Mouse (Mus musculus) hindbrain, embryonic 12.5 days (tissue): ENCODE measurements around the gene Klhl28. TPM values are rescaled to one million over a fixed set of nuclear protein-coding genes. Genes with fewer than 3 reads are reported as not detected.

Source experiments
- ATAC-seq: fragments of 200-750 bp; cut with Nextera tagmentation; 2 replicates; pipeline ENCODE4 v1.8.0; 2017; ENCODE audit warnings: moderate TSS enrichment; ENCODE audit not compliant: low FRiP score
- H3K27ac ChIP-seq: fragments of 300-500 bp; sonication (generic); 2 replicates; pipeline ENCODE4 v1.5.1; 2016; ENCODE audit warnings: mild to moderate bottlenecking
- H3K27me3 ChIP-seq: fragments of 300-500 bp; sonication (generic); 2 replicates; pipeline ENCODE4 v1.6.1; 2016; ENCODE audit warnings: mild to moderate bottlenecking
- H3K36me3 ChIP-seq: fragments of 300-500 bp; sonication (generic); 2 replicates; pipeline ENCODE4 v1.6.1; 2016; ENCODE audit warnings: mild to moderate bottlenecking
- H3K4me1 ChIP-seq: fragments of 300-500 bp; sonication (generic); 2 replicates; pipeline ENCODE4 v1.6.1; 2016
- H3K4me2 ChIP-seq: fragments of 300-500 bp; sonication (generic); replicated peaks from 2 replicates; pipeline ENCODE4 v1.6.1; 2016; ENCODE audit warnings: mild to moderate bottlenecking
- H3K4me3 ChIP-seq: fragments of 300-500 bp; sonication (generic); 2 replicates; pipeline ENCODE4 v1.5.1; 2016; ENCODE audit warnings: mild to moderate bottlenecking
- H3K9ac ChIP-seq: fragments of 300-500 bp; sonication (generic); 2 replicates; pipeline ENCODE4 v1.6.1; 2016; ENCODE audit warnings: mild to moderate bottlenecking, moderate library complexity
- H3K9me3 ChIP-seq: fragments of 300-500 bp; sonication (generic); replicated peaks from 2 replicates; pipeline ENCODE4 v1.6.1; 2016; ENCODE audit warnings: mild to moderate bottlenecking
- WGBS: fragments of 180-500 bp; shearing (Covaris S2); methylation state at CpG from one replicate; pipeline ENCODE4 v1.1.7; 2016; 5-methylcytosine and 5-hydroxymethylcytosine counted together
- polyA plus RNA-seq: library from polyadenylated mRNA; unstranded; fragments of >200 nt; fragmentation: Nextera tagmentation; extraction: Ambion mirVana; gene quantifications from 2 replicates; pipeline ENCODE4 v1.2.1, GENCODE M21; 2016

Gene Klhl28
- polyA plus RNA-seq: 22.2 and 23.1 TPM in 2 replicates

DNA sequence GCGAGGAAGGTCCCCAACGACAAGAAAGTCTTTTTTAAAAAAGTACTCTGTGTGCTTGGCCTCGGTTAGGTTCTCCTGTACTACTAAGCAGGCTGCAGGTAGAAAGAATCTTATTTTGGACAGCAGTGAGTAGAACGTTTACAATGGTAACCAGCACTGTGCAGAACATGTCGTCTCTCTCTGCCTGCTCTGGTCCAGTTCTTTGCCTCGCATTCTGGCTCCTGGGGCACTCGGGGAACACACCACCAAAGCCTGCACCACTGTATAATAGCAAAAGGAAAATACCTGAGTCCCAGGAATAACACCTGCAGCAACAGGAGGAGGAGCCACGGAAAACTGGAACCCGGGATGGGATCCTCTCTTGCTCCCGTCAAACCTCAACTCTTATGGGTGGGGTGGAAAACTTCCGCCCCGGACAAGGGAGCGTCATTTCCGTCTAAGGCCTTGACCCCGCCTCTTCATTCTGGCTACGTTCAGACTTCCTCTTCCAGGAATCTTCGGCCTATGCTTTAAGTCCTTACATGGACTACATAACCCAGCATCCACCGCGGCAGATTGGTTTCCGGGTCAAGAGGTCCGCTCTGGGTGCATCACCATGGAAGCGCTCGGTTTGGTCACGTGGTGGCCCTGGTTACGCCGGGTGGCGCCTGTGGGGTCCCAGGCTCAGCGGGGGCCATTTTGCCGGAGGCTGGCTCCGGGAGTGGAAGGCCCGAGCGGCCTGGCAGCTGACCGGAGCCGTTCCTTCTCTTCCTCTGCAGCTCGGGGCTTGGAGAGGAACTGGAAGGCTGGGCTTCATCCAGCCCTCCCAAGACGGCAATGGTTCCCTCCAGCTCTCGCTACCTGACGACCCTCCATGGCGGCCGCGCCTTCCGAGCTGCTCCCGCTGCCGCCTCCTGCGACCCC lies at the start of gene Klhl28, which contains the start of gene Togaram1:
Klhl28 (minus strand) TSS at position 411 of the 903 bp plus-strand sequence.
Togaram1 (plus strand) TSS at position 681 of the 903 bp plus-strand sequence.
- H3K27me3 ChIP-seq: no peaks in the 10 kb centered on the region
- peak within 1 kb of the TSS; percentile 86 for H3K27ac ChIP-seq
- H3K36me3 ChIP-seq: no peaks in the 10 kb centered on the region
- ATAC-seq: peak; percentile 99
- H3K4me3 ChIP-seq: peak within 1 kb of the TSS; percentile 85
- peak within 1 kb of the TSS; percentile 94 for H3K9ac ChIP-seq
- WGBS: under 1% methylated on average over 45 of the region's 45 CpGs
- peak within 1 kb of the TSS; percentile 95 for H3K4me2 ChIP-seq
- H3K9me3 ChIP-seq: no peaks in the 10 kb centered on the region
- peaks cover 30% of the 10 kb centered on the region for H3K4me1 ChIP-seq

- Histone ChIP-seq H3K4me2 (no peak overlapping the region), H3K27ac (no peak overlapping the region), H3K27me3 (no peaks in the 10 kb centered on the region), H3K36me3 (peaks cover 58% of the 10 kb centered on the region), H3K9me3 (no peaks in the 10 kb centered on the region), H3K4me1 (no peaks in the 10 kb centered on the region), H3K9ac (no peak overlapping the region), H3K4me3 (no peak overlapping the region)
- whole genome bisulfite sequencing: 92% methylated on average over 3 of the region's 3 CpGs
- no peak for ATAC-seq
These were observed 42.4 kb upstream of the Klhl28 start for GRCm38 (mm10) chr12:65007725-65008124.

- H3K4me2 ChIP-seq: no peak overlapping the region
- 94% methylated on average over 1 of the region's 1 CpGs for WGBS
- H3K4me3 ChIP-seq: no peak overlapping the region
- H3K27me3 ChIP-seq: no peaks in the 10 kb centered on the region
- H3K4me1 ChIP-seq: peaks cover 2% of the 10 kb centered on the region
- no peak overlapping the region for H3K27ac ChIP-seq
- no peak overlapping the region for H3K9ac ChIP-seq
- no peaks in the 10 kb centered on the region for H3K9me3 ChIP-seq
- peaks cover 29% of the 10 kb centered on the region for H3K36me3 ChIP-seq
- no peak for ATAC-seq
These were observed 12.2 kb upstream of the Klhl28 start for GRCm38 (mm10) chr12:64977518-64977917.

GRCm38 (mm10) chr12:64976191-64976590 lies 10.9 kb upstream of the Klhl28 start:
- Histone ChIP-seq H3K36me3 (peaks cover 27% of the 10 kb centered on the region), H3K9ac (no peak overlapping the region), H3K4me1 (peaks cover 10% of the 10 kb centered on the region), H3K4me3 (no peak overlapping the region), H3K27ac (no peak overlapping the region), H3K9me3 (no peaks in the 10 kb centered on the region), H3K27me3 (no peaks in the 10 kb centered on the region), H3K4me2 (no peak overlapping the region)
- no peak for ATAC-seq
- WGBS: 71% methylated on average over 1 of the region's 1 CpGs

GRCm38 (mm10) chr12:64975558-64975957 lies 10.2 kb upstream of the Klhl28 start:
- no peak overlapping the region for H3K4me3 ChIP-seq
- 73% methylated on average over 6 of the region's 6 CpGs for WGBS

DNA sequence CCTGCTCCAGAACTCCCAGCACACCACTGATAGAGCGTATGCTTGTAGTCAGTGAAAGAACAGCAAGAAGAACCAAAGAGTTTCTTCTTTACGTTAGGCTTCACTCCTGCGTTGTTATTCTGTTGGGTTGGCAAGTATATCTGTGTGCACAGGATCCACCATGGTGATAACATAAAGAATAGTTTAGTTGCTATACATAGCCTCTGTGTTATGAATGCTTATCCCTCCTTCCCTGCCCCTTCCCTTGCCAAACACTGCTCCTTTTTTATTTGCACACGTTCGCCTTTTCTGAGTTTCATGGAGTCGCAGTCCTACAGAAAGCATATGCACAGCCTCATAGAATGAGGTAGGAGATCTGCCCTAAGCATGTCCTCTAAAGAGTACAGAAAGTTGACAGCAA lies 6.7 kb upstream of the Klhl28 start:
- Histone ChIP-seq H3K4me2 (no peak overlapping the region; the same call in 1 of the 2 replicates), H3K36me3 (no peaks in the 10 kb centered on the region), H3K27me3 (no peaks in the 10 kb centered on the region), H3K9me3 (no peaks in the 10 kb centered on the region), H3K4me1 (peaks cover 35% of the 10 kb centered on the region), H3K27ac (no peak overlapping the region), H3K4me3 (no peak overlapping the region), H3K9ac (no peak overlapping the region; the same call in 1 of the 2 replicates)
- WGBS: 88% methylated on average over 6 of the region's 6 CpGs
- ATAC-seq: no peak

More at GRCm38 (mm10) chr12:64975558-64975957, 10.2 kb upstream of the Klhl28 start:
- Histone ChIP-seq H3K4me2 (no peak overlapping the region), H3K9ac (no peak overlapping the region), H3K4me1 (peaks cover 17% of the 10 kb centered on the region), H3K27me3 (no peaks in the 10 kb centered on the region), H3K36me3 (peaks cover 25% of the 10 kb centered on the region), H3K27ac (no peak overlapping the region), H3K9me3 (no peaks in the 10 kb centered on the region)
- no peak for ATAC-seq

DNA sequence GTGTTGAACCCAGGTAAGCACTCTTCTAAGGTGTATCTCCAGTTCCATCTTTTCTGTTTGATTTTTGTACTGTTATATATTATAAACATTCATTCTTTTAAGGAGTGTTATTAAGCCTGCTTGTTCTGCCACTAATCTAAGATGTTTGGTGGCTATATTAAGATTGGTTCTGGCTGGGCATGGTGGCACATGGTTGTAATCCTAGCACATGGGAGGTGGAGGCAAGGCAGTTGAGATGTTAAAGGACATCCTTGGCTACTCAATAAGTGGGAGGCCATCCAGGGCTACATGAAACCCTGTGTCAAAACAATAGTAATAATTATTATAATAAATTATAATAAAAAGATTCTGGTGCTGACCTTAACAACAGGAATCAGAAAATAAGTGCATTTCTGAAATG lies 6.1 kb upstream of the Klhl28 start:
- Histone ChIP-seq H3K36me3 (no peaks in the 10 kb centered on the region), H3K4me3 (no peak overlapping the region), H3K9me3 (no peaks in the 10 kb centered on the region), H3K9ac (no peak overlapping the region), H3K27ac (no peak overlapping the region), H3K4me2 (peak overlapping the region; percentile 62), H3K4me1 (peaks cover 39% of the 10 kb centered on the region), H3K27me3 (no peaks in the 10 kb centered on the region)
- ATAC-seq: no peak

- Histone ChIP-seq H3K9me3 (no peaks in the 10 kb centered on the region), H3K4me3 (peak overlapping the region; percentile 85), H3K4me2 (peak overlapping the region; percentile 95), H3K4me1 (peaks cover 46% of the 10 kb centered on the region), H3K27me3 (no peaks in the 10 kb centered on the region), H3K27ac (no peak overlapping the region), H3K36me3 (no peaks in the 10 kb centered on the region), H3K9ac (peak overlapping the region; percentile 94)
- 9% methylated on average over 2 of the region's 2 CpGs for WGBS
- ATAC-seq: no peak
These were observed 2.7 kb upstream of the Klhl28 start for GRCm38 (mm10) chr12:64968067-64968466.

GRCm38 (mm10) chr12:64967470-64967869 lies 2.1 kb upstream of the Klhl28 start:
- Histone ChIP-seq H3K27ac (no peak overlapping the region), H3K9ac (peak overlapping the region; percentile 94), H3K9me3 (no peaks in the 10 kb centered on the region), H3K4me1 (peaks cover 46% of the 10 kb centered on the region), H3K27me3 (no peaks in the 10 kb centered on the region), H3K36me3 (no peaks in the 10 kb centered on the region), H3K4me2 (peak overlapping the region; percentile 95), H3K4me3 (peak overlapping the region; percentile 85)
- no peak for ATAC-seq
- 0% methylated on average over 9 of the region's 9 CpGs for WGBS

DNA sequence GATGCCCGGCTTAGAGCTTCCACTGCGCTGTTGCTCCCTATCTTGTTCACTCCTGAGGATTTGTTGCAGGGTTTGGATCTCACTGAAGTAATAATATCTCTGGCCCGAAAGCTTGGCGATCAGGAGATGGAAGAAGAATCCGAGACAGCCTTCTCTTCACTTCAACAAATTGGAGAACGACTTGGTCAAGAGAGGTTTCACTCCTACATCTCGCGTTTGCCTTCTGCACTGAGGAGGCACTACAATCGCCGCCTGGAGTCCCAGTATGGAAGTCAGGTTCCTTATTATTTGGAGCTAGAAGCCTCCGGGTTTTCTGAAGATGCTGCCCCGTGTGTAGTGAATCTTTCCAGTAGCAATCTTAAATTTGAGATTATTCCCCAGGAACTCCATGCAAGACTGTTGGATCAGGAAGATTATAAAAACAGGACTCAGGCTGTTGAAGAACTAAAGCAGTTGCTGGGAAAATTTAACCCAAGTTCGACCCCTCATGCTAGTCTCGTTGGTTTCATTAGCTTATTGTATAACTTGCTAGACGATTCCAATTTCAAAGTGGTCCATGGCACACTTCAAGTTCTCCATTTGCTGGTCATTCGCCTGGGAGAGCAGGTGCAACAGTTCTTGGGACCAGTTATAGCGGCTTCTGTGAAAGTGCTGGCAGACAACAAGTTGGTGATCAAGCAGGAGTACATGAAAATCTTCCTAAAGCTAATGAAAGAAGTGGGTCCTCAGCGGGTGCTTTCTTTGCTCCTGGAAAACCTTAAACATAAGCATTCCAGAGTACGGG lies 1.5 kb upstream of the Klhl28 start:
- no peak for ATAC-seq

GRCm38 (mm10) chr12:64966101-64966631 lies 832 bp upstream of the Klhl28 start:
- peak overlapping the region; percentile 94 for H3K9ac ChIP-seq
- no peaks in the 10 kb centered on the region for H3K9me3 ChIP-seq
- H3K4me3 ChIP-seq: peak overlapping the region; percentile 85
- H3K27ac ChIP-seq: peak overlapping the region; percentile 86
- H3K4me1 ChIP-seq: peaks cover 38% of the 10 kb centered on the region
- ATAC-seq: no peak; the same call in 1 of the 2 replicates
- no peaks in the 10 kb centered on the region for H3K27me3 ChIP-seq
- under 1% methylated on average over 44 of the region's 44 CpGs for WGBS
- peak overlapping the region; percentile 95 for H3K4me2 ChIP-seq
- no peaks in the 10 kb centered on the region for H3K36me3 ChIP-seq

More for the DNA sequence above, 1.5 kb upstream of the Klhl28 start:
- peak overlapping the region; percentile 94 for H3K9ac ChIP-seq
- H3K27ac ChIP-seq: peak overlapping the region; percentile 86
- H3K36me3 ChIP-seq: no peaks in the 10 kb centered on the region
- peak overlapping the region; percentile 85 for H3K4me3 ChIP-seq
- no peaks in the 10 kb centered on the region for H3K27me3 ChIP-seq
- H3K9me3 ChIP-seq: no peaks in the 10 kb centered on the region
- peaks cover 42% of the 10 kb centered on the region for H3K4me1 ChIP-seq
- H3K4me2 ChIP-seq: peak overlapping the region; percentile 95
- 4% methylated on average over 19 of the region's 19 CpGs for WGBS

DNA sequence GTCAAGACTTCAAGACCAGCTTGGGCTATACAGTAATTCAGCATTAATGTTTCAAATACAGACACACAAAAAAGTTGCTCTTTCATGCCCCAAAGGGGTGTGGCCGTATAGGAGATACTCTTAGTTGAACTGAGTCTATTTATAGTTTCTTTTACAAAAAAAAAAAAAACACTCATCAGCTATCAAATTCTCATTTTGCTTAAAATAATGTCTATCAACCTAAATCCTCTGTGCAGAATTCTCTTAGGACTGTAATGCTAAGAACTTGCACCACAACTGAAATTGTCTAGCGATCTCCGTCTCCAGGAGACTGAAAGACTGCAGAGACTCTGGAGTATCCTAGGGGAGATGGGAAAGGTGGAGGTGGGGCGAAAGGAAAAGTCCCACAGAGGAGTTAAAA lies 774 bp downstream of the Klhl28 start:
- Histone ChIP-seq H3K9ac (peak overlapping the region; percentile 72), H3K4me2 (peak overlapping the region; percentile 85), H3K36me3 (no peaks in the 10 kb centered on the region), H3K27ac (no peak overlapping the region), H3K27me3 (no peaks in the 10 kb centered on the region), H3K9me3 (no peaks in the 10 kb centered on the region), H3K4me1 (peaks cover 27% of the 10 kb centered on the region), H3K4me3 (peak overlapping the region; percentile 85)
- 24% methylated on average over 4 of the region's 4 CpGs for WGBS
- no peak for ATAC-seq
